Mouse (Mus musculus): ENCODE measurements at regions not wholly inside any gene's neighbourhood (a gene's known extent, or its start where the extent isn't known, plus 50 kb on each side); places are given as distances from the start of the nearest gene placed in this dataset.

DNA sequence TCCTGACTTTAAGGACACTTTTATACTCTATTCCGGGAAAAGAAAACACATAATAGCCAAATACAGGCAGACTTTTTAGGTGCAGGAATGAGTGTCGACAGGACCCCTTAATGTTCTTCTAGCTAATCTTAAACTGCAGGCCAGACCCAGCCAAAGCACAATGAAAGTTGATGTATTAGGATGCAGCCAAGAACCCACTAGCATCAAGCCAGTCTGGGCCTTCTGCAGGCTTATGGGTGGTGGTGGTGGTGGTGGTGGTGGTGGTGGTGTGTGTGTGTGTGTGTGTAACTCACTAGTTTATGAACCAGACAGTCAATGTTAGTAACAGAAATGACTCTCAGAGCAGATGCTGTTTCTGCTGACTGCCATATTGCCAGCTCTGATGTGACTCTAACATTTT is 178.6 kb downstream of the Rnf152 start:
- DNase-seq: no peak
- Histone ChIP-seq H3K27me3 (ENCODE audit: control insufficient read depth, insufficient read depth, low read length) (no peaks in the 10 kb centered on the region), H3K27ac (ENCODE audit: insufficient read depth, low read length) (no peak overlapping the region), H3K4me3 (replicated peaks; ENCODE audit: insufficient read depth, low read depth, low read length) (no peak overlapping the region), H3K4me1 (ENCODE audit: control insufficient read depth, insufficient read depth, low read length) (no peaks in the 10 kb centered on the region)
- TF ChIP-seq CTCF (IDR thresholded peaks at IDR 0.05; ENCODE audit: borderline replicate concordance, insufficient read depth, low read depth, low read length): no peak
- WGBS: 96% methylated on average over 2 of the region's 2 CpGs

- no peaks in the 10 kb centered on the region for H3K27me3 ChIP-seq (ENCODE audit: control insufficient read depth, insufficient read depth, low read length)
- DNase-seq: no peak
- TF ChIP-seq CTCF (IDR thresholded peaks at IDR 0.05; ENCODE audit: borderline replicate concordance, insufficient read depth, low read depth, low read length): no peak
- no peak for TF ChIP-seq POLR2A (IDR thresholded peaks at IDR 0.05; ENCODE audit: borderline replicate concordance, insufficient read depth, low read length)
- 88% methylated on average over 10 of the region's 10 CpGs for WGBS
- no peaks in the 10 kb centered on the region for H3K4me1 ChIP-seq (ENCODE audit: control insufficient read depth, insufficient read depth, low read length)
- H3K27ac ChIP-seq (ENCODE audit: insufficient read depth, low read length): no peak overlapping the region
- H3K4me3 ChIP-seq (replicated peaks; ENCODE audit: insufficient read depth, low read depth, low read length): no peak overlapping the region
Observed at GRCm38 (mm10) chr1:105177015-105177762, 179.3 kb downstream of the Rnf152 start.

- WGBS: 86% methylated on average over 1 of the region's 1 CpGs
- Histone ChIP-seq H3K4me1 (ENCODE audit: control insufficient read depth, insufficient read depth, low read length) (no peaks in the 10 kb centered on the region), H3K27ac (ENCODE audit: insufficient read depth, low read length) (no peak overlapping the region), H3K27me3 (ENCODE audit: control insufficient read depth, insufficient read depth, low read length) (no peaks in the 10 kb centered on the region), H3K4me3 (replicated peaks; ENCODE audit: insufficient read depth, low read depth, low read length) (no peak overlapping the region)
- no peak for DNase-seq
- no peak for TF ChIP-seq POLR2A (IDR thresholded peaks at IDR 0.05; ENCODE audit: borderline replicate concordance, insufficient read depth, low read length)
- no peak for TF ChIP-seq CTCF (IDR thresholded peaks at IDR 0.05; ENCODE audit: borderline replicate concordance, insufficient read depth, low read depth, low read length)
Observed at GRCm38 (mm10) chr1:105170979-105171378, 185.5 kb downstream of the Rnf152 start.

DNA sequence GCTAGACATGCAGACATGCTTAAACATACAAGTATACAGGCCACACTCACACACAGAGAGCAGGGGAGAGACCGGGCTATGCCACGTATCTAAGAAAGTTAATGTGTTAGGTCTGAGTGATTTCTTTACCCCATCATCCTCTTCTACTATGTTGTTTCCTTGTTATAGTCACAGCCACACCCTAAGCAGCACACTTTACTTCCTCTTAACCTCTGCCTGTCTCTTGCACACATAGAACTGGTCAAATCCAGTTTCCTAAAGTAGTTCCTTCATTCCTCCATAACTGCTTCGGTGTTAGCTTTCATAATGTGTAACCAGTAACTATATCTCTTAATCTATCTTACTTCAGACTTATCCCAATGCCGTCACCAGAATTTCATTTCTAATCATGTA is 186.4 kb downstream of the Rnf152 start:
- Histone ChIP-seq H3K27me3 (ENCODE audit: control insufficient read depth, insufficient read depth, low read length) (no peaks in the 10 kb centered on the region), H3K4me3 (replicated peaks; ENCODE audit: insufficient read depth, low read depth, low read length) (no peak overlapping the region), H3K4me1 (ENCODE audit: control insufficient read depth, insufficient read depth, low read length) (no peaks in the 10 kb centered on the region), H3K27ac (ENCODE audit: insufficient read depth, low read length) (no peak overlapping the region)
- no peak for TF ChIP-seq POLR2A (IDR thresholded peaks at IDR 0.05; ENCODE audit: borderline replicate concordance, insufficient read depth, low read length)
- TF ChIP-seq CTCF (IDR thresholded peaks at IDR 0.05; ENCODE audit: borderline replicate concordance, insufficient read depth, low read depth, low read length): no peak
- 96% methylated on average over 4 of the region's 4 CpGs for WGBS
- DNase-seq: no peak

DNA sequence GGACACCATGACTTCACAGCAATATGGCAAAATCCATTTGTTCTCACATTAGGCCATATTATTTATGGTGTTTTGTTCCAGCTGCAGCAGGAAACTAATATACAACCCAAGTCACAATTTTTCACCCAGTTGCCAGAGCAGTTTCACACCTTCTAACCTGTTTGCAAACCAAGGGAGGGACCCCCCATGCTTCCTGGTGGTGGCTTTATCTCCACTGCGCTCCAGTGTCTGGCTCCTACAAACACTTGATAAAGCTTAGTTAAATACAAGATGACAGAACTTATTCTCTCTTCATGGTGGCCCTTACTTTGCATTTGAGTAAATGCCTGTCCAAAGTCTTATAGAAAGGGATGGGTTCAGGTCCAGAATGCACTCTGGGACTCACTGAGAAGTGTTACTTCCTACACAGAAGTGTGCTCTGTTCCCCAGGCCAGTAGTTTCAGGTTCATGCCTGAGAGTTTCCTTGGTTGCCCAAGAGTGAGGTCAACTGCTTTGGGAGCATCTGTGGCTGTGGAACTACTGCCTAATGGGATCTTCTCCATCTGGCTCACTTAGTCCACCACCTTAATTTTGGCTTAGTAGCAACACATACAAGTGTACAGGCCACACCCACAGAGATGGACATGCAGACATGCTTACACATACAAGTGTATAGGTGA is 186.9 kb downstream of the Rnf152 start:
- no peak overlapping the region for H3K4me3 ChIP-seq (replicated peaks; ENCODE audit: insufficient read depth, low read depth, low read length)
- H3K27ac ChIP-seq (ENCODE audit: insufficient read depth, low read length): no peak overlapping the region
- H3K4me1 ChIP-seq (ENCODE audit: control insufficient read depth, insufficient read depth, low read length): no peaks in the 10 kb centered on the region
- no peaks in the 10 kb centered on the region for H3K27me3 ChIP-seq (ENCODE audit: control insufficient read depth, insufficient read depth, low read length)
- TF ChIP-seq CTCF (IDR thresholded peaks at IDR 0.05; ENCODE audit: borderline replicate concordance, insufficient read depth, low read depth, low read length): no peak
- no peak for TF ChIP-seq POLR2A (IDR thresholded peaks at IDR 0.05; ENCODE audit: borderline replicate concordance, insufficient read depth, low read length)
- DNase-seq: no peak
- WGBS: 100% methylated on average over 1 of the region's 1 CpGs

DNA sequence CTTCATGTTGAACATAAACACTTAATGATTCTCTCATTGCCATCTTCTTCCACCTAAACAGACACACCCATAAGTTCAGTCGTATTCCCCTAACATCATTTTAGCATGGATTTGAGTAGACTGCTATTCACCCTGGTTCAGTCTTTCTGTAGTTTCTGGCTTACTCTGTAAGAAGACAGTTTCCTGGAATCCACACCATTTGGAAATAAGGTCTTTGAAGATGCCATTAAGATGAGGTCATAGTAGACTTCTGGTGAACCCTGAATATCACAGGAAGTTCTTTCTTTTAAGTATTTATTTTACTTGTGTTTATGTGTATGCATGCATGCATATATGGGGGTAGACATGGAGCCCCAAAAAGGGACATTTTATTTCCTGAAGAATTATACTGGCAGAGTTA is 187.7 kb downstream of the Rnf152 start:
- DNase-seq: no peak
- no peak overlapping the region for H3K4me3 ChIP-seq (replicated peaks; ENCODE audit: insufficient read depth, low read depth, low read length)
- no peak overlapping the region for H3K27ac ChIP-seq (ENCODE audit: insufficient read depth, low read length)
- TF ChIP-seq POLR2A (IDR thresholded peaks at IDR 0.05; ENCODE audit: borderline replicate concordance, insufficient read depth, low read length) (no peak), CTCF (IDR thresholded peaks at IDR 0.05; ENCODE audit: borderline replicate concordance, insufficient read depth, low read depth, low read length) (no peak)
- no peaks in the 10 kb centered on the region for H3K27me3 ChIP-seq (ENCODE audit: control insufficient read depth, insufficient read depth, low read length)
- no peaks in the 10 kb centered on the region for H3K4me1 ChIP-seq (ENCODE audit: control insufficient read depth, insufficient read depth, low read length)
- 91% methylated on average over 1 of the region's 1 CpGs for WGBS

DNA sequence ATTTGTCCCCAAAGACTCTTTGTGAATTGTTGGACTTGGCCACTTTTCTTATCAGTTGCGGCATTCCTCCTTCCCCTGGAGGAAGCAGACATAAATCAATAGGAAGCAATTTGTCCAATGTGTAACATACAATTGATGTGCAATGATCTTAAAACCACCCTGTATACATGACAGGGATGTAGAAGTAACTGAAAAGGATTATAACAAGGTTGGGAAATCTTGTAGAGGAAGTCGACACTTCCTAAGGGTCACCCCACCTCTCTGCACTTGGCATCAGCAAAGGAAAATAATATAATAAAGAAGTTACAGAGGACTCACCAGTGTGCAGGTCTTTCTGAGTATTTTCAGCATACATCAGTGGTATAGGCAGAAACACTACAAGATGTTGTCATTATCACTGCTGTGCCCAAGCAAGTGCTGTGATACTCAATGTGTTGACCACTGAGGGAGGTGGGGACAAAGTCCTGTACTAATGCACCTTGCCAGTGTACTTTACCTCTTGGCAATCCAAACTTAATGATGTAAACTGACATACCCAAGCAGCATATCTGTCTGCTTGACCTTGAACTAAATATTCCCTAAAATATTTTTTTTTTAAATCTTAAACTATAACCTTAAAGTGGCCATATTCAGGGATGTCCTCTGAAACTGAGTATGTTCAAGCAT is 198.9 kb downstream of the Rnf152 start:
- Histone ChIP-seq H3K4me3 (replicated peaks; ENCODE audit: insufficient read depth, low read depth, low read length) (no peak overlapping the region), H3K4me1 (ENCODE audit: control insufficient read depth, insufficient read depth, low read length) (no peaks in the 10 kb centered on the region), H3K27me3 (ENCODE audit: control insufficient read depth, insufficient read depth, low read length) (no peaks in the 10 kb centered on the region), H3K27ac (ENCODE audit: insufficient read depth, low read length) (no peak overlapping the region)
- TF ChIP-seq POLR2A (IDR thresholded peaks at IDR 0.05; ENCODE audit: borderline replicate concordance, insufficient read depth, low read length) (no peak), CTCF (IDR thresholded peaks at IDR 0.05; ENCODE audit: borderline replicate concordance, insufficient read depth, low read depth, low read length) (no peak)
- 98% methylated on average over 2 of the region's 2 CpGs for WGBS
- DNase-seq: no peak

Measured in cerebellum, adult 2 months (tissue).